Mouse (Mus musculus): ENCODE data around the gene Gcnt1.

- TF ChIP-seq POLR2A (IDR thresholded peaks at IDR 0.05; ENCODE audit: low read depth, low read length) (no peak), CTCF (conservative IDR thresholded peaks at IDR 0.05; ENCODE audit: insufficient read depth, insufficient read length, low read depth, low read length) (no peak)
Observed at GRCm38 (mm10) chr19:17328916-17329315, 43.7 kb downstream of the Gcnt1 start.

All from kidney, adult 2 months (tissue).